Mouse (Mus musculus) CH12.LX (cell line): ENCODE data around the gene Prss40. TPM values are rescaled to one million over a fixed set of nuclear protein-coding genes. Genes with fewer than 3 reads are reported as not detected.

Source experiments
- DNase-seq: peaks from one replicate; pipeline ENCODE4 v3.0.0-alpha.2; 2013; ENCODE audit errors: extremely low read depth
- H3K27ac ChIP-seq: 2 replicates; pipeline ENCODE4 v1.5.1; 2012; ENCODE audit warnings: low read depth, mild to moderate bottlenecking, control low read depth, moderate library complexity; ENCODE audit not compliant: insufficient read depth
- H3K27me3 ChIP-seq: replicated peaks from 2 replicates; pipeline ENCODE3; 2012; ENCODE audit warnings: inconsistent platforms
- H3K36me3 ChIP-seq, 2 experiments: replicated peaks in 1 of 2; 2 replicates each; pipeline versions ENCODE3 to v1.6.1; 2012; ENCODE audit warnings: inconsistent platforms in 1 of 2, low read length in 1 of 2, mild to moderate bottlenecking in 1 of 2, mixed read lengths in 1 of 2, moderate library complexity in 1 of 2; ENCODE audit not compliant: control insufficient read depth in 1 of 2, insufficient read depth in 1 of 2
- H3K4me1 ChIP-seq, 2 experiments: 2 replicates each; pipeline ENCODE4 v1.6.1; 2012; ENCODE audit warnings: inconsistent platforms in 1 of 2, moderate library complexity in 1 of 2; ENCODE audit not compliant: insufficient read depth in 2 of 2, control insufficient read depth in 1 of 2
- H3K4me2 ChIP-seq: 2 replicates; pipeline ENCODE4 v1.6.1; 2012; ENCODE audit warnings: low read depth, mild to moderate bottlenecking, control low read depth; ENCODE audit not compliant: poor library complexity, insufficient read depth, severe bottlenecking
- H3K4me3 ChIP-seq, 3 experiments: fragments of 150-350 bp in 1 of 3; sonication (generic) in 1 of 3; replicated peaks in 1 of 3; 2 replicates each; pipeline versions ENCODE3 to v1.5.1; 2011 to 2012; ENCODE audit warnings: low read depth in 2 of 3, low read length in 2 of 3, mild to moderate bottlenecking in 2 of 3, moderate library complexity in 2 of 3, control low read depth in 1 of 3, improper control_type of control experiment in 1 of 3, inconsistent platforms in 1 of 3, mixed read lengths in 1 of 3; ENCODE audit not compliant: poor library complexity in 1 of 3
- H3K79me2 ChIP-seq: replicated peaks from 2 replicates; pipeline ENCODE4 v1.6.1; 2012; ENCODE audit warnings: mild to moderate bottlenecking, moderate library complexity; ENCODE audit not compliant: control insufficient read depth, poor library complexity, insufficient read depth, severe bottlenecking; ENCODE audit errors: extremely low read depth
- H3K9ac ChIP-seq: 2 replicates; pipeline ENCODE4 v1.6.1; 2012; ENCODE audit warnings: low read depth, mild to moderate bottlenecking, control low read depth, moderate library complexity; ENCODE audit not compliant: insufficient read depth
- H3K9me3 ChIP-seq: replicated peaks from 2 replicates; pipeline ENCODE3; 2012; ENCODE audit warnings: low read length, inconsistent platforms, mixed read lengths
- CHD2 ChIP-seq: IDR thresholded peaks from 2 replicates; pipeline ENCODE4 v1.6.1; 2011; ENCODE audit warnings: low read length, improper control_type of control experiment
- CTCF ChIP-seq, 2 experiments: IDR thresholded peaks in 1 of 2; conservative IDR thresholded peaks in 1 of 2; 2 replicates each; pipeline ENCODE4 v1.5.1; 2011 to 2012; ENCODE audit warnings: low read depth in 2 of 2, low read length in 2 of 2, improper control_type of control experiment in 1 of 2, inconsistent platforms in 1 of 2, mild to moderate bottlenecking in 1 of 2, moderate library complexity in 1 of 2
- E2F4 ChIP-seq: IDR thresholded peaks from 2 replicates; pipeline ENCODE4 v1.6.1; 2011; ENCODE audit warnings: low read depth, low read length, improper control_type of control experiment; ENCODE audit not compliant: insufficient replicate concordance
- ELF1 ChIP-seq: IDR thresholded peaks from 2 replicates; pipeline ENCODE4 v1.6.1; 2014; ENCODE audit warnings: low read depth, mild to moderate bottlenecking, inconsistent platforms, low read length, improper control_type of control experiment
- ETS1 ChIP-seq: conservative IDR thresholded peaks from 2 replicates; pipeline ENCODE4 v1.6.1; 2012; ENCODE audit warnings: low read depth, mild to moderate bottlenecking, inconsistent platforms, low read length, improper control_type of control experiment, moderate library complexity
- GABPA ChIP-seq: IDR thresholded peaks from 2 replicates; pipeline ENCODE4 v1.6.1; 2012; ENCODE audit warnings: low read depth, low read length, improper control_type of control experiment, inconsistent platforms; ENCODE audit not compliant: insufficient replicate concordance
- HCFC1 ChIP-seq: IDR thresholded peaks from 2 replicates; pipeline ENCODE4 v1.6.1; 2012; ENCODE audit warnings: low read depth, mild to moderate bottlenecking, inconsistent platforms, low read length, improper control_type of control experiment
- JUN ChIP-seq: IDR thresholded peaks from 2 replicates; pipeline ENCODE4 v1.6.1; 2011; ENCODE audit warnings: low read depth, mild to moderate bottlenecking, low read length, improper control_type of control experiment, moderate library complexity; ENCODE audit not compliant: insufficient read depth
- JUND ChIP-seq: conservative IDR thresholded peaks from 2 replicates; pipeline ENCODE4 v1.6.1; 2011; ENCODE audit warnings: low read depth, low read length, improper control_type of control experiment
- KAT2A ChIP-seq: IDR thresholded peaks from 2 replicates; pipeline ENCODE4 v1.6.1; 2012; ENCODE audit warnings: low read length, improper control_type of control experiment, inconsistent platforms; ENCODE audit not compliant: insufficient replicate concordance
- MAX ChIP-seq: IDR thresholded peaks from 2 replicates; pipeline ENCODE4 v1.6.1; 2011; ENCODE audit warnings: low read length, improper control_type of control experiment
- MAZ ChIP-seq: IDR thresholded peaks from 2 replicates; pipeline ENCODE4 v1.6.1; 2012; ENCODE audit warnings: low read depth, mild to moderate bottlenecking, inconsistent platforms, low read length, improper control_type of control experiment, moderate library complexity
- MEF2A ChIP-seq: IDR thresholded peaks from 2 replicates; pipeline ENCODE4 v1.6.1; 2014; ENCODE audit warnings: low read depth, mild to moderate bottlenecking, inconsistent platforms, low read length, improper control_type of control experiment, borderline replicate concordance
- MYC ChIP-seq: IDR thresholded peaks from 2 replicates; pipeline ENCODE4 v1.6.1; 2011; ENCODE audit warnings: low read depth, mild to moderate bottlenecking, improper control_type of control experiment, low read length
- NRF1 ChIP-seq: IDR thresholded peaks from 2 replicates; pipeline ENCODE4 v1.6.1; 2014; ENCODE audit warnings: low read depth, mild to moderate bottlenecking, inconsistent platforms, low read length, improper control_type of control experiment, moderate library complexity
- POLR2A ChIP-seq: IDR thresholded peaks from 2 replicates; pipeline ENCODE4 v1.6.1; 2011; ENCODE audit warnings: low read depth, mild to moderate bottlenecking, improper control_type of control experiment, low read length
- POLR2AphosphoS2 ChIP-seq: IDR thresholded peaks from 2 replicates; pipeline ENCODE4 v1.6.1; 2011; ENCODE audit warnings: low read depth, low read length, improper control_type of control experiment
- RAD21 ChIP-seq: IDR thresholded peaks from 2 replicates; pipeline ENCODE4 v1.6.1; 2011; ENCODE audit warnings: low read depth, mild to moderate bottlenecking, low read length, improper control_type of control experiment, moderate library complexity
- RCOR1 ChIP-seq: conservative IDR thresholded peaks from 2 replicates; pipeline ENCODE4 v1.6.1; 2012; ENCODE audit warnings: low read depth, mild to moderate bottlenecking, inconsistent platforms, low read length, improper control_type of control experiment
- SIN3A ChIP-seq: IDR thresholded peaks from 2 replicates; pipeline ENCODE4 v1.6.1; 2012; ENCODE audit warnings: low read length, improper control_type of control experiment, inconsistent platforms
- SMC3 ChIP-seq: IDR thresholded peaks from 2 replicates; pipeline ENCODE4 v1.6.1; 2011; ENCODE audit warnings: low read depth, low read length, improper control_type of control experiment
- TCF12 ChIP-seq: IDR thresholded peaks from 2 replicates; pipeline ENCODE4 v1.6.1; 2014; ENCODE audit warnings: low read depth, mild to moderate bottlenecking, inconsistent platforms, low read length, improper control_type of control experiment
- UBTF ChIP-seq: IDR thresholded peaks from 2 replicates; pipeline ENCODE4 v1.6.1; 2012; ENCODE audit warnings: low read depth, mild to moderate bottlenecking, inconsistent platforms, low read length, improper control_type of control experiment, moderate library complexity
- USF1 ChIP-seq: IDR thresholded peaks from 2 replicates; pipeline ENCODE4 v1.6.1; 2014; ENCODE audit warnings: low read depth, mild to moderate bottlenecking, inconsistent platforms, low read length, improper control_type of control experiment
- USF2 ChIP-seq: conservative IDR thresholded peaks from 2 replicates; pipeline ENCODE4 v1.6.1; 2011; ENCODE audit warnings: low read depth, low read length, improper control_type of control experiment
- ZKSCAN1 ChIP-seq: IDR thresholded peaks from 2 replicates; pipeline ENCODE4 v1.6.1; 2012; ENCODE audit warnings: low read depth, inconsistent platforms, low read length, improper control_type of control experiment, borderline replicate concordance
- ZMIZ1 ChIP-seq: IDR thresholded peaks from 2 replicates; pipeline ENCODE4 v1.6.1; 2012; ENCODE audit warnings: low read depth, mild to moderate bottlenecking, inconsistent platforms, low read length, improper control_type of control experiment
- ZNF384 ChIP-seq: IDR thresholded peaks from 2 replicates; pipeline ENCODE4 v1.6.1; 2012; ENCODE audit warnings: low read depth, low read length, improper control_type of control experiment, inconsistent platforms
- dilution Hi-C: fragments of 300-500 bp; cut with MboI; formaldehyde crosslinking; loops from 2 replicates; pipeline ENCODE4 v1.14.3; 2020; ENCODE audit warnings: low sequenced_read_pairs; ENCODE audit not compliant: extremely low pct_unique_long_range_greater_than_20kb, extremely low pct_ligation_motif_present
- in situ Hi-C: fragments of 300-500 bp; cut with MboI; formaldehyde crosslinking; loops from 3 replicates; pipeline ENCODE4 v1.14.3; 2019; ENCODE audit warnings: low sequenced_read_pairs, low pct_ligation_motif_present, low pct_unique_long_range_greater_than_20kb, mixed read lengths
- polyA plus RNA-seq: library from polyadenylated mRNA; unstranded; fragments of >175 nt; gene quantifications from 2 replicates; pipeline ENCODE4 v1.2.1, GENCODE M21; 2012; ENCODE audit warnings: low read depth; ENCODE audit not compliant: insufficient read length
- total RNA-seq, 2 experiments: library from RNA; depleted of rRNA; stranded (reverse); fragments of 300-350 nt in 1 of 2; fragments of >200 nt in 1 of 2; gene quantifications; 2 replicates each; pipeline ENCODE4 v1.2.3; 2012 to 2014

Gene Prss40
- total and polyA plus RNA-seq, 3 experiments = not detected

DNA sequence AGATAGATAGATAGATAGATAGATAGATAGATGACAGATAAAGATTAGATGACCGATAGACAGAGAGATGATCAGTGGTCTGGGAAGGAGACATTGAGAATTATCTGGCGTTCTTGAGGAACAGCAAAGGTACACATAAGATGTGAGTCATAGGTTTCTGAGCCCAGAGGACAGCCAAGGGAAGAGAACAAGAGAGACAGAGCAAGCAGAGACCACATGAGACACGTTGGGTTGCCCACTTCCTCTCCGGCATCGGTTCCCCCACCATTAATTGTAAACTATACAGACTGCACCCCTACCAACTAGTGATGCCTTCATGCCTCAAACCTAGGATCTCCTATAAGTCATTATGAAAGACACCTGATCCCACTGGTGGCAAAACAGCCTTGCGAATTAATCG, 6.5 kb downstream of the Prss40 start:
- H3K9ac ChIP-seq = no peak overlapping the region
- DNase-seq = no peak
- no peak overlapping the region for H3K4me3 ChIP-seq
- no peaks in the 10 kb centered on the region for H3K36me3 ChIP-seq
- dilution Hi-C loops = no loop called here
- no peak overlapping the region for H3K27ac ChIP-seq
- H3K4me1 ChIP-seq = peaks cover 0 to 11% of the 10 kb centered on the region in 2 experiments; a peak in 2 of 4 replicates
- H3K9me3 ChIP-seq = no peaks in the 10 kb centered on the region
- no peak for TF ChIP-seq SIN3A
- no peak for TF ChIP-seq UBTF
- no peak for TF ChIP-seq ZNF384
- TF ChIP-seq RAD21 = no peak
- no peak for TF ChIP-seq ETS1
- TF ChIP-seq ELF1 = no peak
- TF ChIP-seq KAT2A = no peak
- TF ChIP-seq, all 38 proteins: peak for 0
- Histone ChIP-seq H3K79me2 (no peaks in the 10 kb centered on the region), H3K27me3 (no peaks in the 10 kb centered on the region), H3K4me2 (no peak overlapping the region)
- in situ Hi-C loops = no loop called here

DNA sequence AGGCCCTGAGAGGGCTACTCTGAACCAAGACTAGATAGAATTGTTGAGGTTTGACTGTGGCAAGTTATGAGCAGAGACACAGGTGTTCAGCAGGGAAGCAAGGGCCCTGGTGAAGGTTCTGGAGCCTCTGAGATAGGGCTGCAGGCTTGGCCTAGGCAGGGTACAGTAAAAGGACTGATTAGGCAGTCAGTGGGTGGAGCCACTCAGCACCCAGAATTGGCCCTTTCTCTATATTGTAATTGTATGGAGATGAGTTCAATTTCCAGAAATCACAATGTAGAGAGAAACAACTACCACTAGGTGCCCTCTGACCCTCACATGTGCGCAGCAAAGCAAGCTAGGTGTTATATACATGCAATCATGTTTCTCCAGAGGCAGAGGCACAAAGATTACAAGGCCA, 7.1 kb downstream of the Prss40 start:
- peaks cover 5% of the 10 kb centered on the region for H3K9me3 ChIP-seq
- TF ChIP-seq MEF2A (no peak), MAX (no peak), CTCF (conservative IDR thresholded peaks at IDR 0.05 in 1 of 2, IDR thresholded peaks at IDR 0.05 in 1 of 2; ENCODE audit: low read depth in 2 of 2, low read length in 2 of 2) (peak in 1 of 2 experiments; percentile 33; a peak in 2 of 4 replicates), JUND (no peak), SMC3 (peak; percentile 27; the same call in 1 of the 2 replicates), CHD2 (no peak), GABPA (no peak), RAD21 (peak; percentile 14), ELF1 (no peak)
- in situ Hi-C loops = no loop called here
- H3K9ac ChIP-seq = no peak overlapping the region
- H3K27ac ChIP-seq = no peak overlapping the region
- dilution Hi-C loops = no loop called here
- no peak overlapping the region for H3K4me2 ChIP-seq
- H3K4me1 ChIP-seq = peaks cover 0 to 11% of the 10 kb centered on the region in 2 experiments; a peak in 2 of 4 replicates
- no peaks in the 10 kb centered on the region for H3K36me3 ChIP-seq
- no peak overlapping the region for H3K4me3 ChIP-seq
- DNase-seq = no peak
- no peaks in the 10 kb centered on the region for H3K79me2 ChIP-seq
- peaks cover 1% of the 10 kb centered on the region for H3K27me3 ChIP-seq

DNA sequence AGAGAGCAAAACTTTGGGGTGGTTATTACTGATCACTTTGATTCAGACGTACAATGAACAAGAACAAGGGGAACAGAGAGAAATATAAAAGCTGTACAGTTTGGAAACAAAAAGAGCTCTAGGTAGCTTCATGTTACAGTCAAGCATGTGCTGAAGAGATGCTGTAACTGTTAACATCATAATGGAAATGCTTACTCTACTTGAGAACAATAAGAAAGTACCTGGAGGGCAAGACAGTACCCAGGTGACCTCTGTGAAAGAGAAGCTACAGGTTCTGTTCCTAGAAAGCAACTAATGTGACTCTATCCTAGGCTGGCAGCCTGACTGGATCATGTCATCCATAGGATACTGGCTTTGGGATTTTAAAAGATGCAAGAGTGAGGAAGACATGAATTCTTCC, 13.7 kb downstream of the Prss40 start:
- H3K9ac ChIP-seq = no peak overlapping the region
- H3K79me2 ChIP-seq = no peaks in the 10 kb centered on the region
- H3K27ac ChIP-seq = no peak overlapping the region
- H3K27me3 ChIP-seq = peaks cover 4% of the 10 kb centered on the region
- H3K9me3 ChIP-seq = peaks cover 7% of the 10 kb centered on the region
- H3K4me3 ChIP-seq = no peak overlapping the region
- dilution Hi-C loops = no loop called here
- H3K36me3 ChIP-seq = no peaks in the 10 kb centered on the region
- in situ Hi-C loops = no loop called here
- DNase-seq = no peak
- no peaks in the 10 kb centered on the region for H3K4me1 ChIP-seq
- H3K4me2 ChIP-seq = no peak overlapping the region
- TF ChIP-seq JUN (no peak), USF1 (no peak), MEF2A (no peak), RCOR1 (no peak), NRF1 (no peak), ZKSCAN1 (no peak), MAZ (no peak), UBTF (no peak), POLR2A (no peak), MYC (no peak), E2F4 (no peak), SIN3A (no peak), USF2 (no peak), HCFC1 (no peak), ZMIZ1 (no peak), POLR2AphosphoS2 (no peak), TCF12 (no peak)
